Mouse (Mus musculus) megakaryocyte, embryonic 14.5 days (primary cell): ENCODE measurements around the gene Lrp4.

ENCODE experiments used
- FLI1 ChIP-seq: IDR thresholded peaks from 2 replicates; pipeline ENCODE4 v1.6.1; 2012; ENCODE audit warnings: low read length, inconsistent platforms, mixed read lengths
- GATA1 ChIP-seq: IDR thresholded peaks from 3 replicates; pipeline ENCODE4 v1.6.1; 2012; ENCODE audit warnings: mixed read lengths, low read length, inconsistent platforms, borderline replicate concordance

DNA sequence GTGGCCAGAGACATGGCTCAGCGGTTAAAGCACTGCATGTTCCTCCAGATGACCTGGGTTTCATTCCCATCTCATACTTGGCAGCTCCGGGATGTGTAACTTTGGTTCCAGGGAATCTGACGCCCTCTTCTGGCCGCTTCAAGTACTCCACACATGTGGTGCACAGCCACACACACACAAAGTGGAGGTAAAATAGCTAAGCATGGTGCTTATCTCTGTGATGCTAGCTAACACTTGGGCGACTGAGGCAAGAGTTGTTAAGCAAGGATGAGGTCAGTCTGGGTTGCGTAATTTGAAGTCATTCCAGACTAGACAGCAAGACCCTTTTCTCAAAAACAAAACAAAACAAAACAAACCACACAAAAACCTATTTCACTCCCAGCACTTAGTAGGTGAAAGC is 2.8 kb downstream of the Lrp4 start:
- TF ChIP-seq FLI1, result no peak
- no peak for TF ChIP-seq GATA1
